Mouse (Mus musculus): Measurements from ENCODE around the gene Vrk1. TPM values are rescaled to one million over a fixed set of nuclear protein-coding genes. Genes with fewer than 3 reads are reported as not detected.

Gene Vrk1
- total and polyA plus RNA-seq, 3 experiments, result 87.0 to 144 (median 101) TPM

GRCm38 (mm10) chr12:106107272-106107671 is 97.2 kb downstream of the Vrk1 start:
- Histone ChIP-seq H3K4me1 (ENCODE audit: control insufficient read depth in 1 of 2, insufficient read depth in 2 of 2, low read length in 2 of 2) (no peaks in the 10 kb centered on the region), H3K9ac (ENCODE audit: control insufficient read depth, low read depth, low read length, poor library complexity, severe bottlenecking) (no peak overlapping the region), H3K36me3 (ENCODE audit: control insufficient read depth in 1 of 2, insufficient read depth in 2 of 2, low read length in 2 of 2) (no peaks in the 10 kb centered on the region), H3K9me3 (replicated peaks; ENCODE audit: insufficient read depth, low read length) (no peaks in the 10 kb centered on the region), H3K4me3 (ENCODE audit: control insufficient read depth in 1 of 2, insufficient read depth in 1 of 2, low read depth in 2 of 2, low read length in 2 of 2) (no peak overlapping the region), H3K27me3 (ENCODE audit: control insufficient read depth in 1 of 2, insufficient read depth in 2 of 2, low read length in 2 of 2) (no peaks in the 10 kb centered on the region), H3K27ac (ENCODE audit: control insufficient read depth, low read depth, low read length) (no peak overlapping the region), H3K79me2 (ENCODE audit: control insufficient read depth, insufficient read depth, low read length, poor library complexity) (no peaks in the 10 kb centered on the region)
- DNase-seq (ENCODE audit: low read depth, low spot score), result no peak
- TF ChIP-seq ZKSCAN1 (IDR thresholded peaks at IDR 0.05; ENCODE audit: low read depth, low read length) (no peak), NRF1 (IDR thresholded peaks at IDR 0.05; ENCODE audit: insufficient read depth, low read depth, low read length, poor library complexity, severe bottlenecking) (no peak), ETS1 (IDR thresholded peaks at IDR 0.05; ENCODE audit: low read depth, low read length) (no peak), BHLHE40 (IDR thresholded peaks at IDR 0.05; ENCODE audit: borderline replicate concordance, low read depth, low read length) (no peak), MYC (IDR thresholded peaks at IDR 0.05; ENCODE audit: low read depth, low read length) (no peak), SMC3 (IDR thresholded peaks at IDR 0.05; ENCODE audit: low read depth, low read length) (no peak), TBP (IDR thresholded peaks at IDR 0.05; ENCODE audit: low read depth, low read length) (no peak), ZC3H11A (IDR thresholded peaks at IDR 0.05; ENCODE audit: low read depth, low read length) (no peak), MEF2A (IDR thresholded peaks at IDR 0.05; ENCODE audit: extremely low read depth, insufficient replicate concordance, low read depth, low read length, poor library complexity, severe bottlenecking) (no peak)

- no peaks in the 10 kb centered on the region for H3K36me3 ChIP-seq (ENCODE audit: control insufficient read depth in 1 of 2, insufficient read depth in 2 of 2, low read length in 2 of 2)
- TF ChIP-seq SIN3A (IDR thresholded peaks at IDR 0.05; ENCODE audit: low read length), result no peak
- TF ChIP-seq ELF1 (IDR thresholded peaks at IDR 0.05; ENCODE audit: low read depth, low read length), result no peak
- no peak for TF ChIP-seq USF2 (IDR thresholded peaks at IDR 0.05; ENCODE audit: borderline replicate concordance in 1 of 2, insufficient read depth in 1 of 2, low read depth in 1 of 2, low read length in 2 of 2)
- no peak for TF ChIP-seq RCOR1 (IDR thresholded peaks at IDR 0.05; ENCODE audit: low read depth, low read length)
- no peak for TF ChIP-seq MAFK (IDR thresholded peaks at IDR 0.05; ENCODE audit: borderline replicate concordance, low read depth, low read length)
- TF ChIP-seq ZKSCAN1 (IDR thresholded peaks at IDR 0.05; ENCODE audit: low read depth, low read length), result no peak
- no peak for TF ChIP-seq ETS1 (IDR thresholded peaks at IDR 0.05; ENCODE audit: low read depth, low read length)
- no peaks in the 10 kb centered on the region for H3K27me3 ChIP-seq (ENCODE audit: control insufficient read depth in 1 of 2, insufficient read depth in 2 of 2, low read length in 2 of 2)
- no peak overlapping the region for H3K9ac ChIP-seq (ENCODE audit: control insufficient read depth, low read depth, low read length, poor library complexity, severe bottlenecking)
- H3K79me2 ChIP-seq (ENCODE audit: control insufficient read depth, insufficient read depth, low read length, poor library complexity), result no peaks in the 10 kb centered on the region
- no peaks in the 10 kb centered on the region for H3K4me1 ChIP-seq (ENCODE audit: control insufficient read depth in 1 of 2, insufficient read depth in 2 of 2, low read length in 2 of 2)
- no peak overlapping the region for H3K4me3 ChIP-seq (ENCODE audit: control insufficient read depth in 1 of 2, insufficient read depth in 1 of 2, low read depth in 2 of 2, low read length in 2 of 2)
- H3K9me3 ChIP-seq (replicated peaks; ENCODE audit: insufficient read depth, low read length), result no peaks in the 10 kb centered on the region
- H3K27ac ChIP-seq (ENCODE audit: control insufficient read depth, low read depth, low read length), result no peak overlapping the region
- peak; percentile 25 for DNase-seq (ENCODE audit: low read depth, low spot score)
Observed at GRCm38 (mm10) chr12:106115070-106115891, 105.3 kb downstream of the Vrk1 start.
